Mouse (Mus musculus) C2C12 (cell line): ENCODE results near the gene Cog8.
A peak's percentile ranks its signal among the peaks of the same experiment; 100 is the strongest.

Experiments used
- CTCF ChIP-seq: IDR thresholded peaks from one replicate; pipeline ENCODE4 v1.5.1; 2011; ENCODE audit not compliant: control insufficient read depth, insufficient read depth, insufficient read length
- FOSL1 ChIP-seq: IDR thresholded peaks from one replicate; pipeline ENCODE4 v1.8.0; 2011; ENCODE audit warnings: mild to moderate bottlenecking, low read length; ENCODE audit not compliant: poor library complexity, insufficient read depth, severe bottlenecking
- MAX ChIP-seq: IDR thresholded peaks from one replicate; pipeline ENCODE4 v1.6.1; 2011; ENCODE audit warnings: mild to moderate bottlenecking, control low read depth
- MYOD1 ChIP-seq: IDR thresholded peaks from one replicate; pipeline ENCODE4 v1.6.1; 2011; ENCODE audit warnings: low read depth; ENCODE audit not compliant: control insufficient read depth, insufficient read length
- MYOG ChIP-seq: IDR thresholded peaks from one replicate; pipeline ENCODE4 v1.6.1; 2011; ENCODE audit not compliant: control insufficient read depth, insufficient read length; ENCODE audit errors: extremely low read depth
- USF1 ChIP-seq: IDR thresholded peaks from one replicate; pipeline ENCODE4 v1.6.1; 2011; ENCODE audit warnings: low read depth, mild to moderate bottlenecking, control low read depth, moderate library complexity

DNA sequence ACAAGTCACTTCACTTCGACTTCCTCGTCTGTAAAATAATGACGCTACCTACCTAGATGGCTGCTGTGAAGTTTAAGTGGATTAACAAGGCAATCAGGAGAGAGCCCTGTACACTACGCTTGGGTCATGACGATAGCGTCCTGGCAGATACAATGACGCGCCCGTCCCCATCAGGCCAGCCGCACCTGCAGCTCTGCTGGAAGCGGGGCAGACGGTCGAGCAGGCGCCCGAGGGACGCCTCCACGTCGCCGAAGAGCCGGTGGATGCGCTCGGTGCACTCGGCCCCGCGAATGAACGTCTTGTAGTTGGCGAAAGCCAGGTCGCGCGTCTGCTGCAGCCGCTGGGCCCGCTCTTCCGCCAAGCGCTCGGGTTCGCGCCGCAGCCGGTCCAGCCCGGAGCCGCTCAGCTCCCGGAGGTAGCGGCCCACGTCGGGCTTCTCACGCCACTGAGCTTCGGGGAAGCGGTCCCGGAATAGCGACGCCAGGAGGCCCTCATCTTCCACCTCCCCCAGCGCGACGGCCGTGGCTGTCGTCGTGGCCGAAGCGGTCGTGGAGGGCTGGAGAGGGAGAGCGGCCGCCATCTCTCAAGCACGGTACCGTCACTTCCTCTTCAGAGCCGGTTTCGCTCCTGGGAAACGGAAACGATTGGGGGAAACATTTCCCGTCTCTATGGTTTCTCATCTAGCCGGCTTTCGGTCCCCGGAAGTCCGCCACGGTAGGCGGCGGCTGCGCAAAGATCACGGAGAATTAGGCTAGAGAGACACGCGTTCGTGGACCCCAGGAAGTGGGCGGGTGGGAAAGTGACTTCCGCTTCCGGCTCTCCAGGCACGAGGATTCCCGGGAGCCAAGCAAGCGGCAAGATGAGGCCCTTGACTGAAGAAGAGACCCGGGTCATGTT lies at the start of gene Cog8, which contains the start of gene Nip7:
- TF ChIP-seq CTCF (no peak), FOSL1 (no peak), MAX (peak; percentile 95), USF1 (no peak), MYOG (no peak), MYOD1 (no peak)
